Mouse (Mus musculus) ES-E14 (cell line): Measurements from ENCODE around the gene Zbed4. TPM values are rescaled to one million over a fixed set of nuclear protein-coding genes. Genes with fewer than 3 reads are reported as not detected.

Experiments used
- DNase-seq: peaks from one replicate; pipeline ENCODE4 v3.0.0-alpha.2; 2013; ENCODE audit warnings: low read depth, low spot score
- H3K27ac ChIP-seq: 2 replicates; pipeline ENCODE4 v1.5.1; 2012; ENCODE audit warnings: low read depth, mild to moderate bottlenecking, low read length, moderate library complexity, mixed read lengths; ENCODE audit not compliant: poor library complexity, insufficient read depth, severe bottlenecking
- H3K36me3 ChIP-seq: 2 replicates; pipeline ENCODE4 v1.6.1; 2012; ENCODE audit warnings: mild to moderate bottlenecking, low read length, moderate library complexity, mixed read lengths; ENCODE audit not compliant: control insufficient read depth, poor library complexity, insufficient read depth, severe bottlenecking
- H3K4me1 ChIP-seq, 2 experiments: fragments of 150-350 bp in 1 of 2; sonication (generic) in 1 of 2; 2 replicates each; pipeline ENCODE4 v1.6.1; 2012; ENCODE audit warnings: low read length in 2 of 2, mild to moderate bottlenecking in 1 of 2, mixed read lengths in 1 of 2; ENCODE audit not compliant: control insufficient read depth in 2 of 2, insufficient read depth in 2 of 2, poor library complexity in 1 of 2
- H3K4me3 ChIP-seq, 2 experiments: fragments of 150-350 bp in 1 of 2; sonication (generic) in 1 of 2; 2 replicates each; pipeline ENCODE4 v1.5.1; 2012; ENCODE audit warnings: low read length in 2 of 2, low read depth in 1 of 2, mild to moderate bottlenecking in 1 of 2, mixed read lengths in 1 of 2; ENCODE audit not compliant: insufficient read depth in 1 of 2, poor library complexity in 1 of 2, severe bottlenecking in 1 of 2
- H3K9ac ChIP-seq: 2 replicates; pipeline ENCODE4 v1.6.1; 2012; ENCODE audit warnings: low read depth, mild to moderate bottlenecking, low read length, mixed read lengths; ENCODE audit not compliant: poor library complexity, insufficient read depth, severe bottlenecking
- H3K9me3 ChIP-seq: fragments of 150-350 bp; sonication (generic); 2 replicates; pipeline ENCODE4 v1.6.1; 2012; ENCODE audit warnings: low read depth, mild to moderate bottlenecking, low read length; ENCODE audit not compliant: control insufficient read depth, insufficient read depth
- CHD2 ChIP-seq: IDR thresholded peaks from 2 replicates; pipeline ENCODE4 v1.6.1; 2014; ENCODE audit warnings: mild to moderate bottlenecking, low read depth, low read length, inconsistent platforms
- HCFC1 ChIP-seq: IDR thresholded peaks from 2 replicates; pipeline ENCODE4 v1.6.1; 2012; ENCODE audit warnings: low read length, inconsistent platforms, borderline replicate concordance; ENCODE audit not compliant: insufficient read depth
- MAFK ChIP-seq: IDR thresholded peaks from 2 replicates; pipeline ENCODE4 v1.6.1; 2014; ENCODE audit warnings: mild to moderate bottlenecking, low read depth, low read length, inconsistent platforms; ENCODE audit not compliant: insufficient read depth
- ZC3H11A ChIP-seq: IDR thresholded peaks from 2 replicates; pipeline ENCODE4 v1.6.1; 2012; ENCODE audit warnings: low read depth, mild to moderate bottlenecking, inconsistent platforms, low read length, borderline replicate concordance
- ZNF384 ChIP-seq: IDR thresholded peaks from 2 replicates; pipeline ENCODE4 v1.6.1; 2012; ENCODE audit warnings: low read depth, low read length, inconsistent platforms
- in situ Hi-C, 2 experiments: fragments of 600-800 bp; cut with MboI; formaldehyde crosslinking; loops; one replicate each; pipeline ENCODE4 v1.15.1; 2025; ENCODE audit warnings: low sequenced_read_pairs in 2 of 2, inconsistent platforms in 1 of 2; ENCODE audit not compliant: unreplicated experiment in 2 of 2
- total RNA-seq: library from RNA; depleted of rRNA; stranded (reverse); fragments of 300-350 nt; gene quantifications from 2 replicates; pipeline ENCODE4 v1.2.3, GENCODE M21; 2012; rRNA removed

Gene Zbed4
- total RNA-seq = 32.9 and 43.6 TPM in 2 replicates

GRCm38 (mm10) chr15:88751564-88752402, at the start of gene Zbed4:
Gene Zbed4, plus strand, starts transcription at chr15:88751660.
- peak within 1 kb of the TSS; percentile 95 for H3K27ac ChIP-seq
- TF ChIP-seq ZC3H11A (no peak), HCFC1 (0 out of 2 replicates have a peak, but pooled peaks have one; percentile 10)
- no peaks in the 10 kb centered on the region for H3K9me3 ChIP-seq
- H3K9ac ChIP-seq = peak within 1 kb of the TSS; percentile 92
- peaks cover 5 to 7% of the 10 kb centered on the region in 2 experiments; a peak in 3 of 4 replicates for H3K4me1 ChIP-seq
- H3K36me3 ChIP-seq = peaks cover 10% of the 10 kb centered on the region; the same call in 1 of the 2 replicates
- DNase-seq = peak; percentile 41
- H3K4me3 ChIP-seq = peak within 1 kb of the TSS; percentile 77 to 94
- in situ Hi-C loops = no loop called here

- in situ Hi-C loops = no loop called here
- no peak overlapping the region for H3K4me3 ChIP-seq
Observed at GRCm38 (mm10) chr15:88702501-88702900, 49.0 kb upstream of the Zbed4 start.

GRCm38 (mm10) chr15:88704284-88704683, 47.2 kb upstream of the Zbed4 start:
- no peak overlapping the region for H3K27ac ChIP-seq
- TF ChIP-seq CHD2 (no peak), HCFC1 (no peak), ZC3H11A (no peak), ZNF384 (no peak), MAFK (no peak)
- no peak overlapping the region for H3K9ac ChIP-seq
- peaks cover 17 to 29% of the 10 kb centered on the region in 2 experiments for H3K4me1 ChIP-seq
- no peak overlapping the region for H3K4me3 ChIP-seq
- DNase-seq = no peak
- H3K36me3 ChIP-seq = peaks cover 42% of the 10 kb centered on the region
- in situ Hi-C loops = no loop called here
- no peaks in the 10 kb centered on the region for H3K9me3 ChIP-seq

More at GRCm38 (mm10) chr15:88702501-88702900, 49.0 kb upstream of the Zbed4 start:
- TF ChIP-seq ZC3H11A (no peak), CHD2 (no peak), ZNF384 (no peak), HCFC1 (no peak), MAFK (no peak)
- no peak for DNase-seq
- Histone ChIP-seq H3K4me1 (peaks cover 15 to 28% of the 10 kb centered on the region in 2 experiments), H3K9me3 (no peaks in the 10 kb centered on the region), H3K9ac (no peak overlapping the region), H3K36me3 (peaks cover 55% of the 10 kb centered on the region), H3K27ac (no peak overlapping the region)

- in situ Hi-C loops = no loop called here
- TF ChIP-seq ZNF384 (no peak), MAFK (no peak), CHD2 (no peak), ZC3H11A (no peak), HCFC1 (no peak)
Observed at GRCm38 (mm10) chr15:88706320-88706719, 45.1 kb upstream of the Zbed4 start.

More at GRCm38 (mm10) chr15:88706320-88706719, 45.1 kb upstream of the Zbed4 start:
- Histone ChIP-seq H3K9ac (peak overlapping the region; percentile 53; the same call in 1 of the 2 replicates), H3K4me3 (peak overlapping the region; percentile 42 to 52), H3K36me3 (peaks cover 42% of the 10 kb centered on the region), H3K4me1 (peaks cover 13 to 23% of the 10 kb centered on the region in 2 experiments), H3K9me3 (no peaks in the 10 kb centered on the region), H3K27ac (peak overlapping the region; percentile 30; the same call in 1 of the 2 replicates)
- no peak for DNase-seq
